26 mouse cellular contexts compared by ENCODE assay signal in the genomic region with DNA sequence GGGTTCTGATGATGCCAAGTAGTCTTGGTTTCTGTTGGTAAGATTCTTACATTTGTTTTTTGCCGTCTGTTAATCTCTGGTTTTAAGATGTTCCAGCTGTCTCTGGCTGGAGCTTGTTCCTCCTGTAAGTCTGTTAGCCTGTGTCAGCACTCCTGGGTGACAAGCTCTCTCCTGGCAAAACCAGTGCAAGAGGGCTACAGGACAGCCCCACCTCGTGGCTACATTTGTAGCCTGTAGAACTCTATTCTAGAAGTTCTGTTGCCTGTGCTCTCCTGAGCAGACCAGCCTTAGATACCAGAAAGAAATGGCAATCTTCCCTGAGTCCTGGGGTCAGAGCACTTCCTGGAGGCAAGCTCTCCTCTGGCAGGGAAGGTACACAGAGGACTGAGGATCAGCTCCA. TPM values are rescaled to one million over a fixed set of nuclear protein-coding genes. Genes with fewer than 3 reads are reported as not detected.
DNase-seq lines count a peak whose midpoint lies in the region; TF ChIP-seq lines count a peak whose summit lies in the region.
"Had no signal": no experiment of that assay in that cellular context is flagged by ENCODE, and none has a peak within 500 bp of the region (broad histone marks: within the 10 kb centered on the region; RNA-seq: fewer than 3 reads in every experiment).

No protein-coding gene starts in this region.

- TF ChIP-seq POLR2A in CH12.LX (IDR thresholded peaks at IDR 0.05; ENCODE audit: low read depth, low read length): no peak

- peak; percentile 10 for DNase-seq in cerebellum, adult 9-10 months
- DNase-seq in cerebellum, postnatal 25 days: no peak
- peak; percentile 32 for DNase-seq in 3T3-L1 (ENCODE audit: low read depth, low spot score)
- DNase-seq in CH12.LX (ENCODE audit: extremely low read depth): no peak
- DNase-seq in ZHBTc4 (ENCODE audit: low read depth, low spot score): peak; percentile 41
- DNase-seq in yolk sac, embryonic 10.5 days (ENCODE audit: low spot score): no peak
- no peak for DNase-seq in urinary bladder, adult 2 months (ENCODE audit: low spot score)
- DNase-seq: adrenal gland, postnatal 36 days; B cell, adult 2 months; cerebellum, adult 8-10 months; gastrocnemius, postnatal 36 days; heart, adult 2 months; kidney, postnatal 25 days; lung, postnatal 36 days; right cerebral cortex, postnatal 4 days; thymus, adult 2 months; thymus, postnatal 36 days had no signal

- H3K4me2 ChIP-seq in CH12.LX (ENCODE audit: insufficient read depth, low read depth, poor library complexity, severe bottlenecking): no peak overlapping the region
- H3K4me2 ChIP-seq: heart, embryonic 12.5 days; hindbrain, embryonic 14.5 days; limb, embryonic 12.5 days; liver, embryonic 15.5 days; lung, embryonic 15.5 days; midbrain, embryonic 11.5 days; neural tube, embryonic 13.5 days had no signal

- no peak; the same call in none of the 2 replicates for TF ChIP-seq RAD21 in CH12.LX (IDR thresholded peaks at IDR 0.05; ENCODE audit: low read depth, low read length)

- H3K36me3 ChIP-seq in CH12.LX (replicated peaks in 1 of 2; ENCODE audit: control insufficient read depth in 1 of 2, insufficient read depth in 1 of 2, low read length in 1 of 2): no peaks in the 10 kb centered on the region
- H3K36me3 ChIP-seq: heart, embryonic 12.5 days; limb, embryonic 12.5 days; liver, embryonic 15.5 days; lung, embryonic 15.5 days; neural tube, embryonic 13.5 days had no signal

- no peak for TF ChIP-seq EP300 in CH12.LX (IDR thresholded peaks at IDR 0.05; ENCODE audit: low read length)

- H3K79me2 ChIP-seq in CH12.LX (replicated peaks; ENCODE audit: control insufficient read depth, extremely low read depth, insufficient read depth, poor library complexity, severe bottlenecking): no peaks in the 10 kb centered on the region

- H3K9ac ChIP-seq in CH12.LX (ENCODE audit: insufficient read depth, low read depth): no peak overlapping the region
- H3K9ac ChIP-seq: heart, embryonic 12.5 days; hindbrain, embryonic 14.5 days; limb, embryonic 12.5 days; liver, embryonic 15.5 days; lung, embryonic 15.5 days; neural tube, embryonic 13.5 days had no signal

- peak in 1 of 2 experiments; percentile 59; a peak in 2 of 4 replicates for TF ChIP-seq CTCF in CH12.LX (conservative IDR thresholded peaks at IDR 0.05 in 1 of 2, IDR thresholded peaks at IDR 0.05 in 1 of 2; ENCODE audit: low read depth in 2 of 2, low read length in 2 of 2)

- no peak overlapping the region for H3K27ac ChIP-seq in CH12.LX (ENCODE audit: insufficient read depth, low read depth)
- H3K27ac ChIP-seq: heart, adult 2 months; hindbrain, embryonic 14.5 days; left cerebral cortex, adult 2 months; limb, embryonic 12.5 days; liver, embryonic 15.5 days; lung, embryonic 15.5 days; neural tube, embryonic 13.5 days had no signal

- dilution Hi-C loops in CH12.LX (cut with MboI; ENCODE audit: extremely low pct_ligation_motif_present, extremely low pct_unique_long_range_greater_than_20kb, low sequenced_read_pairs): no loop called here

- H3K27me3 ChIP-seq in CH12.LX (replicated peaks): no peaks in the 10 kb centered on the region
- H3K27me3 ChIP-seq: heart, embryonic 12.5 days; limb, embryonic 12.5 days; liver, embryonic 15.5 days; lung, embryonic 15.5 days; neural tube, embryonic 13.5 days had no signal

- in situ Hi-C loops in CH12.LX (cut with MboI; ENCODE audit: low pct_ligation_motif_present, low pct_unique_long_range_greater_than_20kb, low sequenced_read_pairs): loop anchor here (5.0 kb wide), 1 partner anchor 34 kb away; no protein-coding TSS in a partner anchor

- no peak overlapping the region for H3K4me3 ChIP-seq in CH12.LX (replicated peaks in 1 of 3; ENCODE audit: low read depth in 2 of 3, low read length in 2 of 3, poor library complexity in 1 of 3)
- H3K4me3 ChIP-seq: heart, adult 2 months; heart, embryonic 12.5 days; left cerebral cortex, adult 2 months; limb, embryonic 12.5 days; liver, embryonic 15.5 days; lung, embryonic 15.5 days; myocyte; neural tube, embryonic 13.5 days had no signal

- no peaks in the 10 kb centered on the region for H3K9me3 ChIP-seq in CH12.LX (replicated peaks; ENCODE audit: low read length)
- H3K9me3 ChIP-seq: liver, embryonic 15.5 days; lung, embryonic 15.5 days; neural tube, embryonic 13.5 days had no signal

- H3K4me1 ChIP-seq in CH12.LX (ENCODE audit: control insufficient read depth in 1 of 2, insufficient read depth in 2 of 2): no peaks in the 10 kb centered on the region
- H3K4me1 ChIP-seq: heart, embryonic 12.5 days; limb, embryonic 12.5 days; lung, embryonic 15.5 days; neural tube, embryonic 13.5 days had no signal

TF ChIP-seq in CH12.LX, 34 proteins besides CTCF, POLR2A, EP300 and RAD21:
- peak; percentile 53 for TF ChIP-seq SMC3 (IDR thresholded peaks at IDR 0.05; ENCODE audit: low read depth, low read length)
- TF ChIP-seq ZNF384 (IDR thresholded peaks at IDR 0.05; ENCODE audit: low read depth, low read length): no peak

RNA-seq across cellular contexts. Expression of gene Crlf2, which starts 4.0 kb away (rescaled TPM):
- total RNA-seq in CH12.LX (2012; rRNA removed): 25.4 and 32.5 TPM in 2 replicates
- 9.3 and 10.5 TPM in 2 replicates for total RNA-seq in CH12.LX (2014; rRNA removed)
- 22.2 and 22.6 TPM in 2 replicates for polyA plus RNA-seq in CH12.LX (2012; ENCODE audit: insufficient read length, low read depth)
- polyA plus RNA-seq in urinary bladder, adult 2 months (2012; rRNA removed): 24.7 and 26.4 TPM in 2 replicates

Comparison
In these comparisons a context has a peak if more than half of its experiments do, and no peak if none do; other contexts are left out.
1. DNase-seq: peak in cerebellum, adult 9-10 months (single experiment), 3T3-L1 (single experiment) and ZHBTc4 (single experiment); none in cerebellum, postnatal 25 days (0 of 2), CH12.LX (single experiment), yolk sac, embryonic 10.5 days (single experiment) and urinary bladder, adult 2 months (single experiment).